32 mouse cellular contexts compared by ENCODE assay signal in the genomic region with DNA sequence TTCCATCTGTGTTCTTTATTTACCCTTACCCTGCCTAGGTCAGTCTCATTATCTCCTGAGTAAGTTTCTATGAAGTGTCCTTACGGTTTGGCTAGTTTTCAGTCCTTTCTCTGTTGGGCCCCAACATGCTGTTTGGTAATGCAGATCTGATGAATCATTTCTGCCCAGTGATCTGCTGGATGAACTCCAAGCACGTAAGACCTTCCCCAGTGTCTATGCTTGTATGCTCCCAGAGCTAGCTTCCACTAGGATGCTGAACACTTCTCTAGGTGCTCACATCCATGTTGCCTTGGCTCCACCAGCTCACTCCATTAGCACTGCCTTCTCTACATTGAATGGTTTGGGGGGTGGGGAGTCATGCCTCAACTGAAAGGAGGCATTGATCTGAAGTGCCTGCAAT. TPM values are rescaled to one million over a fixed set of nuclear protein-coding genes. Genes with fewer than 3 reads are reported as not detected.
DNase-seq lines count a peak whose midpoint lies in the region; ATAC-seq lines count a peak whose summit lies in the region.
"Had no signal": no experiment of that assay in that cellular context is flagged by ENCODE, and none has a peak within 500 bp of the region (broad histone marks: within the 10 kb centered on the region; RNA-seq: fewer than 3 reads in every experiment).

No protein-coding gene starts in this region.

- no peak overlapping the region for H3K4me2 ChIP-seq in forebrain, embryonic 13.5 days
- H3K4me2 ChIP-seq in forebrain, embryonic 15.5 days (replicated peaks), result no peak overlapping the region
- H3K4me2 ChIP-seq: embryonic facial prominence, embryonic 15.5 days; heart, embryonic 15.5 days; hindbrain, embryonic 15.5 days; intestine, embryonic 15.5 days; limb, embryonic 13.5 days; liver, embryonic 12.5 days; midbrain, embryonic 12.5 days had no signal

- no peak for ATAC-seq in forebrain, embryonic 13.5 days
- ATAC-seq in forebrain, embryonic 15.5 days (replicated peaks), result no peak
- ATAC-seq: intestine, embryonic 15.5 days; liver, embryonic 12.5 days had no signal

- H3K36me3 ChIP-seq in forebrain, embryonic 13.5 days (ENCODE audit: poor library complexity, severe bottlenecking), result no peaks in the 10 kb centered on the region
- H3K36me3 ChIP-seq in forebrain, embryonic 15.5 days, result no peaks in the 10 kb centered on the region
- H3K36me3 ChIP-seq: embryonic facial prominence, embryonic 15.5 days; G1E; heart, embryonic 15.5 days; hindbrain, embryonic 15.5 days; intestine, embryonic 15.5 days; limb, embryonic 13.5 days; liver, embryonic 12.5 days; midbrain, embryonic 12.5 days had no signal

- DNase-seq in cerebellum, adult 18-20 months, result peak; percentile 17 to 21
- no peak for DNase-seq in cerebellum, adult 9-11 months
- peak; percentile 39 for DNase-seq in heart, adult 11 months
- DNase-seq in heart, postnatal 10 days, result no peak
- DNase-seq in Muller cell, postnatal 12 days (ENCODE audit: inconsistent ontology term), result peak; percentile 72
- DNase-seq in adrenal gland, postnatal 14 days, result peak; percentile 44
- DNase-seq: B cell, adult 2 months; gastrocnemius, postnatal 36 days; heart, postnatal 4 days; kidney, adult 8-10 months; kidney, postnatal 10 days; lung, adult 18-20 months; lung, postnatal 10 days; thymus, adult 2 months; thymus, postnatal 4 days had no signal

- H3K9ac ChIP-seq in forebrain, embryonic 13.5 days, result no peak overlapping the region
- no peak overlapping the region for H3K9ac ChIP-seq in forebrain, embryonic 15.5 days (replicated peaks)
- H3K9ac ChIP-seq: embryonic facial prominence, embryonic 15.5 days; heart, embryonic 15.5 days; hindbrain, embryonic 15.5 days; intestine, embryonic 15.5 days; limb, embryonic 13.5 days; liver, embryonic 12.5 days; midbrain, embryonic 12.5 days had no signal

- H3K27me3 ChIP-seq in forebrain, embryonic 13.5 days, result no peaks in the 10 kb centered on the region
- H3K27me3 ChIP-seq in forebrain, embryonic 15.5 days, result no peaks in the 10 kb centered on the region
- H3K27me3 ChIP-seq: CH12.LX; embryonic facial prominence, embryonic 15.5 days; heart, embryonic 15.5 days; hindbrain, embryonic 15.5 days; intestine, embryonic 15.5 days; limb, embryonic 13.5 days; liver, embryonic 12.5 days had no signal

- H3K4me3 ChIP-seq in forebrain, embryonic 13.5 days, result no peak overlapping the region
- H3K4me3 ChIP-seq in forebrain, embryonic 15.5 days, result no peak overlapping the region
- H3K4me3 ChIP-seq: embryonic facial prominence, embryonic 15.5 days; heart, embryonic 15.5 days; hindbrain, embryonic 15.5 days; intestine, embryonic 15.5 days; limb, embryonic 13.5 days; liver, embryonic 12.5 days; midbrain, embryonic 12.5 days had no signal

- no peaks in the 10 kb centered on the region for H3K9me3 ChIP-seq in forebrain, embryonic 13.5 days (replicated peaks)
- H3K9me3 ChIP-seq in forebrain, embryonic 15.5 days, result no peaks in the 10 kb centered on the region
- H3K9me3 ChIP-seq: embryonic facial prominence, embryonic 15.5 days; G1E; heart, embryonic 15.5 days; hindbrain, embryonic 15.5 days; intestine, embryonic 15.5 days; limb, embryonic 13.5 days; liver, embryonic 12.5 days; midbrain, embryonic 12.5 days had no signal

- intact Hi-C loops in heart, postnatal 10 days (cut with DNase I), result no loop called here

- 77% methylated on average over 2 of the region's 2 CpGs for WGBS in forebrain, embryonic 13.5 days
- 68% methylated on average over 2 of the region's 2 CpGs for WGBS in forebrain, embryonic 15.5 days

- no peak overlapping the region for H3K27ac ChIP-seq in forebrain, embryonic 13.5 days
- no peak overlapping the region for H3K27ac ChIP-seq in forebrain, embryonic 15.5 days (replicated peaks)
- H3K27ac ChIP-seq: embryonic facial prominence, embryonic 15.5 days; heart, embryonic 15.5 days; hindbrain, embryonic 15.5 days; intestine, embryonic 15.5 days; limb, embryonic 13.5 days; liver, embryonic 12.5 days; midbrain, embryonic 12.5 days had no signal

- no peaks in the 10 kb centered on the region for H3K4me1 ChIP-seq in forebrain, embryonic 13.5 days
- no peaks in the 10 kb centered on the region for H3K4me1 ChIP-seq in forebrain, embryonic 15.5 days
- H3K4me1 ChIP-seq: embryonic facial prominence, embryonic 15.5 days; heart, embryonic 15.5 days; hindbrain, embryonic 15.5 days; intestine, embryonic 15.5 days; limb, embryonic 13.5 days; liver, embryonic 12.5 days; midbrain, embryonic 12.5 days had no signal

RNA-seq across cellular contexts. Expression of gene Mindy4b-ps, which starts 10.8 kb away (rescaled TPM):
- under 1 TPM; 0.12 to 0.32 TPM for total RNA-seq in heart, postnatal 10 days (2021)
- total RNA-seq in adrenal gland, postnatal 14 days (2021), result not detected in 2 replicates
- 0.08 and 0.10 TPM in 2 replicates for polyA plus RNA-seq in forebrain, embryonic 13.5 days (2015; fragmentation: Nextera tagmentation; extraction: Ambion mirVana)
- polyA plus RNA-seq in forebrain, embryonic 15.5 days (2015; fragmentation: Nextera tagmentation; extraction: Ambion mirVana), result 0.17 TPM in 1 of 2 replicates, not detected in the other
- total RNA-seq: CH12.LX; common myeloid progenitor, adult 5-6 weeks; gastrocnemius, adult 18-20 months; gastrocnemius, postnatal 36 days had no signal
- polyA plus RNA-seq: embryonic facial prominence, embryonic 15.5 days; G1E; hindbrain, embryonic 15.5 days; intestine, embryonic 15.5 days; limb, embryonic 13.5 days; liver, embryonic 12.5 days; midbrain, embryonic 12.5 days; neural tube, embryonic 11.5 days; small intestine, adult 2 months; stomach, embryonic 16.5 days; thymus, adult 2 months had no signal

RNA-seq across cellular contexts. Expression of gene Clrn1, which starts 52.3 kb away (rescaled TPM):
- total RNA-seq in heart, postnatal 10 days (2021), result not detected
- not detected in 2 replicates for total RNA-seq in adrenal gland, postnatal 14 days (2021)
- polyA plus RNA-seq in forebrain, embryonic 13.5 days (2015; fragmentation: Nextera tagmentation; extraction: Ambion mirVana), result 0.37 and 0.73 TPM in 2 replicates
- 1.4 and 1.6 TPM in 2 replicates for polyA plus RNA-seq in forebrain, embryonic 15.5 days (2015; fragmentation: Nextera tagmentation; extraction: Ambion mirVana)
- total RNA-seq: CH12.LX; common myeloid progenitor, adult 5-6 weeks; gastrocnemius, adult 18-20 months; gastrocnemius, postnatal 36 days; heart, adult 8-10 months; heart, postnatal 4 days had no signal
- polyA plus RNA-seq: G1E; intestine, embryonic 15.5 days; liver, embryonic 12.5 days; small intestine, adult 2 months; stomach, embryonic 16.5 days had no signal

Comparison
In these comparisons a context has a peak if more than half of its experiments do, and no peak if none do; other contexts are left out.
1. DNase-seq: peak in cerebellum, adult 18-20 months (2 of 2), heart, adult 11 months (single experiment), Muller cell, postnatal 12 days (single experiment) and adrenal gland, postnatal 14 days (single experiment); none in cerebellum, adult 9-11 months (single experiment) and heart, postnatal 10 days (0 of 2).